Mouse (Mus musculus): ENCODE measurements at regions not wholly inside any gene's neighbourhood (a gene's known extent, or its start where the extent isn't known, plus 50 kb on each side); places are given as distances from the start of the nearest gene placed in this dataset.

DNA sequence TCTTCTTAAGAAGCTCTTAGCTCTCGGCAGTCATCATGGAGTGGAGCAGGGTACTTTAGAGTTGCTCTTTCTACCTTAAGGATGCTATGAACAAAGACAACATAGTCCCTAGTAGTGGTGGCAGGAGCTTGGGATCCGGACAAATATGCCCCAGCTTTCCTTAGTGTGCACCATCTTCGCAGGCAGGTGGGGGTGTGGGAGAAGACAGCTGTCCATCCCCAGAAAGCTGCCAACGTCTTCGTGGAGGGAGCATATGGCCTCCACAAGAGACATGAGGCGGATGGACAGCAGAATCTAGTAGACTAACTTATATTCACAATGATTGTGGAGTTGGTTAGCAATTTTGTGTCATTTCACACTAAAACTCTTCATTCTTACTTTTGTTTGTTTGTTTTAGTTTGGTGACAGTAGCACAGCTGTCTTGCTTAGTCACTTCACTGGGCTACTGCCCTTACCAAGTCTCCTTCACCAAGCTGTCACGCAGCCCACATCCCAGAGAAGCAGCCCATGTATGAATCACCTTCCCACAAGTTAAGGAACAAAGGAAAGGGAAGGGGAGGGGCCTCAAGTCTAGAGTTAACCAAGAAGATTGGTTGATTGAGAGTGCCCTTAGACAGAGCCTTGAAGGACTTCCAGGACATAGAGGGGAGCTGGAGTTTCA is 432.6 kb upstream of the Tshz3 start:
- TF ChIP-seq MXI1 (IDR thresholded peaks at IDR 0.05; ENCODE audit: low read depth, low read length) (no peak), KAT2A (conservative IDR thresholded peaks at IDR 0.05; ENCODE audit: low read depth, low read length) (no peak), ELF1 (IDR thresholded peaks at IDR 0.05; ENCODE audit: low read depth, low read length) (no peak), RCOR1 (IDR thresholded peaks at IDR 0.05; ENCODE audit: low read depth, low read length) (no peak), MAX (IDR thresholded peaks at IDR 0.05; ENCODE audit: low read length) (no peak), USF1 (IDR thresholded peaks at IDR 0.05; ENCODE audit: low read depth, low read length) (no peak), JUND (IDR thresholded peaks at IDR 0.05; ENCODE audit: low read depth, low read length) (no peak), MEF2A (IDR thresholded peaks at IDR 0.05; ENCODE audit: extremely low read depth, insufficient replicate concordance, low read depth, low read length, poor library complexity, severe bottlenecking) (no peak)
- no peaks in the 10 kb centered on the region for H3K36me3 ChIP-seq (ENCODE audit: control insufficient read depth in 1 of 2, insufficient read depth in 2 of 2, low read length in 2 of 2)
- H3K9ac ChIP-seq (ENCODE audit: control insufficient read depth, low read depth, low read length, poor library complexity, severe bottlenecking), result no peak overlapping the region
- H3K27me3 ChIP-seq (ENCODE audit: control insufficient read depth in 1 of 2, insufficient read depth in 2 of 2, low read length in 2 of 2), result no peaks in the 10 kb centered on the region
- H3K9me3 ChIP-seq (replicated peaks; ENCODE audit: insufficient read depth, low read length), result no peaks in the 10 kb centered on the region
- no peaks in the 10 kb centered on the region for H3K4me1 ChIP-seq (ENCODE audit: control insufficient read depth in 1 of 2, insufficient read depth in 2 of 2, low read length in 2 of 2)
- no peak for DNase-seq (ENCODE audit: low read depth, low spot score)
- no peak overlapping the region for H3K4me3 ChIP-seq (ENCODE audit: control insufficient read depth in 1 of 2, insufficient read depth in 1 of 2, low read depth in 2 of 2, low read length in 2 of 2)
- no peaks in the 10 kb centered on the region for H3K79me2 ChIP-seq (ENCODE audit: control insufficient read depth, insufficient read depth, low read length, poor library complexity)
- no peak overlapping the region for H3K27ac ChIP-seq (ENCODE audit: control insufficient read depth, low read depth, low read length)

DNA sequence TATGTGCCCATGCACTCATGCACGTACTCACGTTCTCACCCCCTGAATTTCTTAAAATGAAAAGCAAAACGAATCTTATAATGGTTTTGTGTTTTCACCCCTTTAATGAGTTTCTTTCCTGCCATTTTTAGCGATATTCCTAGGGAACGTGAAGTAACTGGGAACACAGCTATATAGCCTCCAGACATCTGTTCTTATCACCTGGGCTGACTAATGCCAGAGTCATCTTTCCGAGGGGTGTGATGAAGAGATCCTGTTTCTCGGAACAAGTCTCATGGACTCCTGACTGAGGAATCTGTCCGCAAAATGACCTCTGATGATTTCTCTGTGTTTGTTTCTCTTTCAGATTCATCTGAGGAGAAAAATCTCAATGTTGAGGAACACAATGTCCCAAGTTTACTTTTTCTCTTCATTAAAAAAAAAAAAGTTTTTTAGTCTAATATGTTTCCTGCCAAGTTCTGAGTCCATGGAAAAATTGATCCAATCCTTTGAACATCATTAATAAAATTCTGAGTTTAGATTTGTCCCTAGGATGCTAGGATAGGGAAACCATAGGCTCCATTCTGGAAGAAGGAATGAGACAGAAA is 435.7 kb upstream of the Tshz3 start:
- H3K79me2 ChIP-seq (ENCODE audit: control insufficient read depth, insufficient read depth, low read length, poor library complexity), result no peaks in the 10 kb centered on the region
- no peak for TF ChIP-seq SIN3A (IDR thresholded peaks at IDR 0.05; ENCODE audit: low read length)
- no peak for TF ChIP-seq ZKSCAN1 (IDR thresholded peaks at IDR 0.05; ENCODE audit: low read depth, low read length)
- TF ChIP-seq ZNF384 (IDR thresholded peaks at IDR 0.05; ENCODE audit: low read depth, low read length), result no peak
- no peak for TF ChIP-seq KAT2A (conservative IDR thresholded peaks at IDR 0.05; ENCODE audit: low read depth, low read length)
- no peak for TF ChIP-seq MYC (IDR thresholded peaks at IDR 0.05; ENCODE audit: low read depth, low read length)
- TF ChIP-seq USF1 (IDR thresholded peaks at IDR 0.05; ENCODE audit: low read depth, low read length), result no peak
- TF ChIP-seq MYB (IDR thresholded peaks at IDR 0.05; ENCODE audit: low read depth, low read length), result no peak
- TF ChIP-seq ELF1 (IDR thresholded peaks at IDR 0.05; ENCODE audit: low read depth, low read length), result no peak
- TF ChIP-seq SMC3 (IDR thresholded peaks at IDR 0.05; ENCODE audit: low read depth, low read length), result no peak
- TF ChIP-seq USF2 (IDR thresholded peaks at IDR 0.05; ENCODE audit: borderline replicate concordance in 1 of 2, insufficient read depth in 1 of 2, low read depth in 1 of 2, low read length in 2 of 2), result no peak
- no peak for TF ChIP-seq ETS1 (IDR thresholded peaks at IDR 0.05; ENCODE audit: low read depth, low read length)
- no peak for TF ChIP-seq CTCF (IDR thresholded peaks at IDR 0.05 in 2 of 3, conservative IDR thresholded peaks at IDR 0.05 in 1 of 3; ENCODE audit: control insufficient read depth in 1 of 3, insufficient read depth in 1 of 3, low read depth in 2 of 3, low read length in 3 of 3, poor library complexity in 1 of 3, severe bottlenecking in 1 of 3)
- TF ChIP-seq RAD21 (IDR thresholded peaks at IDR 0.05; ENCODE audit: low read depth, low read length), result no peak
- H3K27ac ChIP-seq (ENCODE audit: control insufficient read depth, low read depth, low read length), result no peak overlapping the region
- H3K9ac ChIP-seq (ENCODE audit: control insufficient read depth, low read depth, low read length, poor library complexity, severe bottlenecking), result no peak overlapping the region
- H3K9me3 ChIP-seq (replicated peaks; ENCODE audit: insufficient read depth, low read length), result no peaks in the 10 kb centered on the region
- no peak overlapping the region for H3K4me3 ChIP-seq (ENCODE audit: control insufficient read depth in 1 of 2, insufficient read depth in 1 of 2, low read depth in 2 of 2, low read length in 2 of 2)
- no peaks in the 10 kb centered on the region for H3K36me3 ChIP-seq (ENCODE audit: control insufficient read depth in 1 of 2, insufficient read depth in 2 of 2, low read length in 2 of 2)
- H3K4me1 ChIP-seq (ENCODE audit: control insufficient read depth in 1 of 2, insufficient read depth in 2 of 2, low read length in 2 of 2), result no peaks in the 10 kb centered on the region
- no peaks in the 10 kb centered on the region for H3K27me3 ChIP-seq (ENCODE audit: control insufficient read depth in 1 of 2, insufficient read depth in 2 of 2, low read length in 2 of 2)
- DNase-seq (ENCODE audit: low read depth, low spot score), result no peak
